Mouse (Mus musculus) small intestine, adult 2 months (tissue): Measurements from ENCODE around the gene Myh7.

Experiments used
- CTCF ChIP-seq: fragments of 200-500 bp; IDR thresholded peaks from 2 replicates; pipeline ENCODE4 v1.5.1; 2012; ENCODE audit warnings: low read depth, mild to moderate bottlenecking, control low read depth, inconsistent platforms, low read length, moderate library complexity, mixed read lengths; ENCODE audit not compliant: insufficient replicate concordance, insufficient read length; ENCODE audit errors: extremely low read depth
- POLR2A ChIP-seq: fragments of 200-500 bp; IDR thresholded peaks from 2 replicates; pipeline ENCODE4 v1.6.1; 2012; ENCODE audit warnings: low read depth, mild to moderate bottlenecking, control low read depth, inconsistent platforms, low read length, moderate library complexity

- TF ChIP-seq CTCF (no peak), POLR2A (no peak)
These were observed 17.8 kb downstream of the Myh7 start, which contains the start of gene Gm17428 for GRCm38 (mm10) chr14:54976633-54977032.
